Mouse (Mus musculus): ENCODE measurements around the gene Fbxw2. TPM values are rescaled to one million over a fixed set of nuclear protein-coding genes. Genes with fewer than 3 reads are reported as not detected.
A peak's percentile ranks its signal among the peaks of the same experiment; 100 is the strongest.

Gene Fbxw2
- polyA plus RNA-seq, 1 experiment, result 82.0 TPM

- Histone ChIP-seq H3K4me1 (ENCODE audit: control insufficient read depth, insufficient read depth, low read length) (no peaks in the 10 kb centered on the region), H3K27me3 (ENCODE audit: control insufficient read depth, insufficient read depth, low read length, poor library complexity, severe bottlenecking) (no peaks in the 10 kb centered on the region), H3K27ac (ENCODE audit: insufficient read depth, low read length) (no peak overlapping the region), H3K9me3 (replicated peaks; ENCODE audit: control insufficient read depth, insufficient read depth, low read length, poor library complexity, severe bottlenecking) (no peaks in the 10 kb centered on the region), H3K9ac (ENCODE audit: low read depth, poor library complexity, severe bottlenecking) (no peak overlapping the region), H3K36me3 (ENCODE audit: control insufficient read depth, insufficient read depth, low read length, poor library complexity, severe bottlenecking) (no peaks in the 10 kb centered on the region), H3K4me3 (ENCODE audit: low read depth, low read length) (no peak overlapping the region)
- TF ChIP-seq EP300 (IDR thresholded peaks at IDR 0.05; ENCODE audit: insufficient read depth, low read depth, low read length) (no peak), POLR2A (IDR thresholded peaks at IDR 0.05; ENCODE audit: insufficient read depth, low read length) (no peak), CTCF (IDR thresholded peaks at IDR 0.05; ENCODE audit: low read depth, low read length) (no peak)
These were observed 35.8 kb downstream of the Fbxw2 start for GRCm38 (mm10) chr2:34790282-34790681.

GRCm38 (mm10) chr2:34784085-34784484, 42.0 kb downstream of the Fbxw2 start:
- TF ChIP-seq EP300 (IDR thresholded peaks at IDR 0.05; ENCODE audit: insufficient read depth, low read depth, low read length) (no peak), CTCF (IDR thresholded peaks at IDR 0.05; ENCODE audit: low read depth, low read length) (peak; percentile 87), POLR2A (IDR thresholded peaks at IDR 0.05; ENCODE audit: insufficient read depth, low read length) (no peak)

GRCm38 (mm10) chr2:34783064-34784020, 42.8 kb downstream of the Fbxw2 start:
- TF ChIP-seq CTCF (IDR thresholded peaks at IDR 0.05; ENCODE audit: low read depth, low read length), result no peak
- TF ChIP-seq POLR2A (IDR thresholded peaks at IDR 0.05; ENCODE audit: insufficient read depth, low read length), result no peak
- TF ChIP-seq EP300 (IDR thresholded peaks at IDR 0.05; ENCODE audit: insufficient read depth, low read depth, low read length), result no peak
- H3K27ac ChIP-seq (ENCODE audit: insufficient read depth, low read length), result no peak overlapping the region
- H3K9me3 ChIP-seq (replicated peaks; ENCODE audit: control insufficient read depth, insufficient read depth, low read length, poor library complexity, severe bottlenecking), result no peaks in the 10 kb centered on the region
- H3K27me3 ChIP-seq (ENCODE audit: control insufficient read depth, insufficient read depth, low read length, poor library complexity, severe bottlenecking), result no peaks in the 10 kb centered on the region
- no peaks in the 10 kb centered on the region for H3K4me1 ChIP-seq (ENCODE audit: control insufficient read depth, insufficient read depth, low read length)
- H3K4me3 ChIP-seq (ENCODE audit: low read depth, low read length), result no peak overlapping the region
- H3K9ac ChIP-seq (ENCODE audit: low read depth, poor library complexity, severe bottlenecking), result no peak overlapping the region
- peaks cover 21% of the 10 kb centered on the region for H3K36me3 ChIP-seq (ENCODE audit: control insufficient read depth, insufficient read depth, low read length, poor library complexity, severe bottlenecking)

More at GRCm38 (mm10) chr2:34784085-34784484, 42.0 kb downstream of the Fbxw2 start:
- H3K36me3 ChIP-seq (ENCODE audit: control insufficient read depth, insufficient read depth, low read length, poor library complexity, severe bottlenecking), result peaks cover 18% of the 10 kb centered on the region
- H3K4me3 ChIP-seq (ENCODE audit: low read depth, low read length), result no peak overlapping the region
- no peak overlapping the region for H3K27ac ChIP-seq (ENCODE audit: insufficient read depth, low read length)
- no peaks in the 10 kb centered on the region for H3K4me1 ChIP-seq (ENCODE audit: control insufficient read depth, insufficient read depth, low read length)
- H3K9me3 ChIP-seq (replicated peaks; ENCODE audit: control insufficient read depth, insufficient read depth, low read length, poor library complexity, severe bottlenecking), result no peaks in the 10 kb centered on the region
- no peak overlapping the region for H3K9ac ChIP-seq (ENCODE audit: low read depth, poor library complexity, severe bottlenecking)
- H3K27me3 ChIP-seq (ENCODE audit: control insufficient read depth, insufficient read depth, low read length, poor library complexity, severe bottlenecking), result no peaks in the 10 kb centered on the region

GRCm38 (mm10) chr2:34777237-34777868, 48.8 kb downstream of the Fbxw2 start:
- Histone ChIP-seq H3K36me3 (ENCODE audit: control insufficient read depth, insufficient read depth, low read length, poor library complexity, severe bottlenecking) (peaks cover 65% of the 10 kb centered on the region), H3K9me3 (replicated peaks; ENCODE audit: control insufficient read depth, insufficient read depth, low read length, poor library complexity, severe bottlenecking) (no peaks in the 10 kb centered on the region), H3K9ac (ENCODE audit: low read depth, poor library complexity, severe bottlenecking) (no peak overlapping the region), H3K4me1 (ENCODE audit: control insufficient read depth, insufficient read depth, low read length) (peaks cover 2% of the 10 kb centered on the region), H3K27me3 (ENCODE audit: control insufficient read depth, insufficient read depth, low read length, poor library complexity, severe bottlenecking) (no peaks in the 10 kb centered on the region), H3K27ac (ENCODE audit: insufficient read depth, low read length) (no peak overlapping the region), H3K4me3 (ENCODE audit: low read depth, low read length) (no peak overlapping the region)
- TF ChIP-seq POLR2A (IDR thresholded peaks at IDR 0.05; ENCODE audit: insufficient read depth, low read length), result no peak

- Histone ChIP-seq H3K4me3 (ENCODE audit: low read depth, low read length) (no peak overlapping the region), H3K36me3 (ENCODE audit: control insufficient read depth, insufficient read depth, low read length, poor library complexity, severe bottlenecking) (peaks cover 57% of the 10 kb centered on the region), H3K9me3 (replicated peaks; ENCODE audit: control insufficient read depth, insufficient read depth, low read length, poor library complexity, severe bottlenecking) (no peaks in the 10 kb centered on the region), H3K27me3 (ENCODE audit: control insufficient read depth, insufficient read depth, low read length, poor library complexity, severe bottlenecking) (no peaks in the 10 kb centered on the region), H3K27ac (ENCODE audit: insufficient read depth, low read length) (no peak overlapping the region), H3K4me1 (ENCODE audit: control insufficient read depth, insufficient read depth, low read length) (peaks cover 2% of the 10 kb centered on the region), H3K9ac (ENCODE audit: low read depth, poor library complexity, severe bottlenecking) (no peak overlapping the region)
- TF ChIP-seq POLR2A (IDR thresholded peaks at IDR 0.05; ENCODE audit: insufficient read depth, low read length) (no peak), EP300 (IDR thresholded peaks at IDR 0.05; ENCODE audit: insufficient read depth, low read depth, low read length) (no peak), CTCF (IDR thresholded peaks at IDR 0.05; ENCODE audit: low read depth, low read length) (no peak)
These were observed 51.6 kb downstream of the Fbxw2 start for GRCm38 (mm10) chr2:34774493-34774892.

- no peak for TF ChIP-seq POLR2A (IDR thresholded peaks at IDR 0.05; ENCODE audit: insufficient read depth, low read length)
- TF ChIP-seq EP300 (IDR thresholded peaks at IDR 0.05; ENCODE audit: insufficient read depth, low read depth, low read length), result no peak
- TF ChIP-seq CTCF (IDR thresholded peaks at IDR 0.05; ENCODE audit: low read depth, low read length), result no peak
- Histone ChIP-seq H3K9me3 (replicated peaks; ENCODE audit: control insufficient read depth, insufficient read depth, low read length, poor library complexity, severe bottlenecking) (no peaks in the 10 kb centered on the region), H3K27ac (ENCODE audit: insufficient read depth, low read length) (no peak overlapping the region), H3K27me3 (ENCODE audit: control insufficient read depth, insufficient read depth, low read length, poor library complexity, severe bottlenecking) (no peaks in the 10 kb centered on the region), H3K4me3 (ENCODE audit: low read depth, low read length) (no peak overlapping the region), H3K4me1 (ENCODE audit: control insufficient read depth, insufficient read depth, low read length) (peaks cover 2% of the 10 kb centered on the region), H3K9ac (ENCODE audit: low read depth, poor library complexity, severe bottlenecking) (no peak overlapping the region), H3K36me3 (ENCODE audit: control insufficient read depth, insufficient read depth, low read length, poor library complexity, severe bottlenecking) (peaks cover 57% of the 10 kb centered on the region)
These were observed 52.4 kb downstream of the Fbxw2 start for GRCm38 (mm10) chr2:34773673-34774072.
